Mouse (Mus musculus) testis, postnatal 14 days (tissue): ENCODE measurements at regions not wholly inside any gene's neighbourhood (a gene's known extent, or its start where the extent isn't known, plus 50 kb on each side); places are given as distances from the start of the nearest gene placed in this dataset.

Experiments used
- DNase-seq: peaks from one replicate; pipeline ENCODE4 v3.0.0; 2021; ENCODE audit warnings: low spot score

DNA sequence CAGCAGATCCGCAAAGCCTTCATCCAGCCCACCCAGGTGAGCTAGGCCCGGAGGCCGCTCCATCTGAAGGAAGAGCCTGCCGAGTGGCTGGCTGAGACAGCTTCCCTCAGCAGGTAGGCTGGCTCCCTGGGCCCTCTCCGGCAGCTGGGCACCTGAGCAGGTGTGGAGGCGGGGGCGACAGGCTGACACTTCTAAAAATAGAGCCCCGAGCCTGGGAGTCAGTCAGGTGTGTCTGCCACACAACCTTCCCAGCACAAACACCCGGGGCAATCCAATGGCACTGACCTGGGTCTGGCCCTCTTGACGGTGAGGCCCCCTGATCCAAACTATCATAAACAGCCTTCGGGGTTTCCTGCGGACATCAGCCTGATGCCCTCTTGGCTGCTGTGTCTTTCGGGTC, 58.5 kb downstream of the Zfp36l2 start:
- no peak for DNase-seq

DNA sequence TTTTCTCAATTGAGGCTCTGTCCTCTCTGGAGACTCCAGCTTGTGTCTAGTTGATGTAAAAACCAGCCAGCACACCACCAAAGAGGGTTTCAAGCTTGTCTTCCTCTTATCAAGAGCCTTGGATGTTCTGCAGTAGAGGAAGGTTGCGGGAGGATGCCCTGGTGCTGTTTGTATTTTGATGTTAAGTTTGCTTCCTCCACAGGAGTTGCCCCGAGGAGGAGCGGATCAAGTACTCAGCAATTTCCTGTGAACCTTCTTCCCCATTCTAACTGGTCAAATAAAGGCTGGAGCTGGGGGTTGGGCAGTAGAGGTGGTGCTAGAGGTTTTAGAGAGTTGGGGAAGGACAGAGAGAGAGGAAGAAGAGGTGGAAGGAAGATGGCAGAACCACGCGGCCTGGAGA, 59.5 kb downstream of the Zfp36l2 start:
- DNase-seq: no peak

DNA sequence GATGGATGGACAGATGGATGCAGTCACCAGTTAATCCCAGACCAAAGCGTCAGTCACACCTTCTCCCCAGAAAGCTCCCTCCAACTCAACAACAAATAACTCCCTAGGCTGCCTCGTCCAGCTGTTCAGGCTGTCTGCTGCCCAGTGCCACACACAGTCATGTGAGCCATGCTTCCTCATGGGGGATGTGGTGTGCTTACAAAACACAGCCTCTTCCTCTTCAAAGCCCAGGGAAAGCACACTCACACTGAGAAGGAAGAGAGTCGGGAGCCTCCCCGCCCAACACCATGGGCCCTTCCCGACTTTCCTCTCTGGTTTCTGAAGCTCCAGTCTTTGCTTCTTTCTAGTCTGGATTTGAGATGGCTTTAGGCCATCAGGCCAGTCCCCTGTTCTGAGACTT, 61.6 kb downstream of the Zfp36l2 start:
- no peak for DNase-seq

DNA sequence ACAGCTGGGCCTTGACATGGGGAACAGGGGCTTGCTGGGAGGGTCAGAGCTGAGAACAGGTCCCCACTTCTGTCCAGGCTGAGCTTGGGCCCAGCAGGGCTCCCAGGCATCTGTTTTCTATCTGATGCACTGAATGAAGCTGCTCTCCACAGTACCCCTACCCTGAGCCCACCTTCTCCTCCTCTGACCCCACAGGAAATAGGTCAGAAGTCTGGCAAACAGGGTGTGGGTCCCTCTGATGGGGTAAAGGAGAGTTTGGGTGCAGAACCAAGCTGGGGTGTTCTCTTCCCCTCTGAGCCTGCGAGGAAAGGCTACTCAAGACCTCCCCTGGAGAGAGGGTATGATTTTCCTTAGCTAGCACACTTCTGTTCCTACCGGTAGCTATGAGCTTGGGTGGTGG, 64.6 kb downstream of the Zfp36l2 start:
- no peak for DNase-seq

DNA sequence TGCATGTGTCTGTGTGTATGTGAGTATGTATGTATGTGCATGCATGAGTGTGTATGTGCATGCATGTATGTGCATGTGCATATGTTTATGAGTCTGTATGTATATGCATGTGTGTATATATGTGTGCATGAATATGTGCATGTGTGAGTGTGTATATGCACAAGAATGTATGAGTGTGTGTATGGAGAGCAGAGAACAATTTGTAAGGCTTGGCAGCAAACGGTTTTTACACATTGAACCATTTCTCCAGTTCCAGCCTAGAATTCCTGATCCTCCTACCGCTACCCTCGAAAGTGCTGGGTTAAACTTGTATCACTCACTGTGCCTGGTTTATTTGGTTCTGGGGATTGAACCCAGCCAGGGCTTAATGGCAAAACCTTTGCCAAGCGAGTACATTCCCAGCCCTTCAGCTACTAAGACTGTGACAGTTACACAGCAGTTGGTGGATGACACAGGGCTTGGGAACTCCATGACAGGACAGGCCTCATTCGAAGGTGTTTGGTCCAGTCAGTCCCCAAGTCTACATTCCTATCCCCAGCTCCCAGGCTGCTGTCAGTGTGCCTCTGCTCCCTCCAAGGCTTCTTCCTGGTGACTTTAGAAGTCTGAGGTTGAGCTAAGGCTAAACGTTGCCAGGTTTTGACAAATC, 65.1 kb downstream of the Zfp36l2 start:
- DNase-seq: no peak

DNA sequence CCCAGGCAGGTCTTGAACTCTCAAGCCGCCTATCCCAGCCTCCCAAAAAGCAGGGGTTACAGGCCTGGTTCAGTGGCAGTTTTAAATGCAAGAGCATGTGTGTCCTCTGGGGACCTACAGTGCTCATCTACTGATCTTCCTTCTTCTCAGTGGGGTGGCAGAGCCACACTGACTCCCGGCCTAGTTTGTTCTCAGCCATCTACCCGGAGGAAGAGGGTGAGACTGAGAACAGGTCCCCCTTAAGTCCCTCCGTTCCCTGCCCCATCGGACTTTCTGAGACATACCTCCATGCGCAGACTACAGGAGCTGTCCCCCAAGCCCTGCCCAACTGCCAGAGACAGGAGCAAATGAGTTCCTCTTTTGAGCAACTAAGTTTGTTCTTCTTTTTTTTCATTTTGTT, 66.5 kb downstream of the Zfp36l2 start:
- no peak for DNase-seq

DNA sequence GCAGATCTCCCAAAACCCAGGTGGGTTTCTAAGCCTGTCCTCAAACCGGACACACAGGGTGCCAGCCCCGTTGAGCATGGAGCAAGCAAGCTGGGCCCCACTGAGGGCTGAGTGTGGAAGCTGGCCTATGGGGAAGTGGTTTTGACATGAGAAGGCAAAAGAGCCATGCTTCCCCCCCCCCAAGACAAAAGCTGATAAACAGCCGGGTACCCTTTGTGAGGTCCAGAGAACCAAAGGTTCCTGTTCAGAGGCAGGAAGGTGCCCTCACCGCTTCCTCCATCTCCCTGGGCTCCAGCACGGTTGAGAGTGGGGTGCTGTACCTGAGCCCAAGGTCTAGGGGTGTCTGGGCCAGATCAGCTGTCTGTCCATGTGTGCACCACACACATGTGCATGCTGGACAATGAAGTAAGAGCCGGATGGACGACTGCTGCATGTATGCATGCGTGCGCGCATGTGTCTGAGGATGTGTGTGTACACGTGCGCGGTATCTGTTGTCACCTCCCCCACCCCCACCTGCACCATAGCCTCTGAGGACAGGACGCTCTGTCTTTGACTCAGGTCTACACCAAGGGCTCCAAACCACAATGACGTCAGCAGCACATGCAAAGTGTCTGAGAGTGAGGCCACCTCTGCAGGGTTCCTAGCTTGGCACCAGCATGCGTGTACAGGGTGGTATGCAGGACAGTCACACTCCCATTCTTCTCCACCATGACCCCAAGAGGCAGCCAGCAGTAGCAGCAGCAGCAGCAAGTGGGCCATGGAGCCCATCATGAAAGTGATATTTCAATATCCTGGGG, 68.3 kb downstream of the Zfp36l2 start:
- DNase-seq: no peak

DNA sequence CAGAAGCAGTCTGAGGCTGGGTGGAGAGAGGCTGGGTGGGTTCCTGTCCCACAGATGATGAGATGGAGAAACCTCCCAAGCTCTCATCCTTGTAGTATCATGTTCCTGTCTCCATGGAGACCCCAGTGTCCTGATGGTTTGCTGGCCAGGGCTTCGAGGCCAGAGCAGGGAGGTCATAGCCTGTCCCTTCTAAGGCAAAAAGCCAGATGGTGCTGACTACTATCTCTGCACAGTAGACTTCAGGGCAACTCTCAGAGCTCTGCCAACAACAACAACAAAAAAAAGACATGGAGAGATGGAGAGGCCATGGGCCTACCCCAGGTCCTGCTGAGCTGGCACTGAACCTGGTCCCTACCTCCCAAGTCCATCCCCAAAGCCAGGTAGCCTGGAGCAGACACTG, 69.0 kb downstream of the Zfp36l2 start:
- DNase-seq: no peak

DNA sequence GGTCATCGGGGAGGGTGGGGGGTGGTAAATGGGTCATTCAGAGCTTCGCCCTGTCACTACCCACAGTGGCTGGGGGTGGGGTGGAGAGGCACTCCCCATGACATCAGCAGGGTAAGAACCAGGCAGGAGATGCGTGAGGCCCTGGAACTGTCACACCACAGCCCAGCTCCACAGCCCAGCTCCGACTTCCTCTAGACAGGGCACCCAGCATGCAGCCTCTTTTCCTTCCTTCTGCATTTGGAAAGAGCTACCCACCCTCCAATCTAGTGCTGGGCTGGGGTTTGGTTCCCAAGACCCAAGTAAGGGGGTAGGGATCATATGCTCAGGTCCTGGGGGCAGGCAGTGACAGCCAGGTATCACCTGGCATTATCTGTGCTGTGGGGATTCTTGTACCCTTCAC, 69.5 kb downstream of the Zfp36l2 start:
- DNase-seq: no peak

DNA sequence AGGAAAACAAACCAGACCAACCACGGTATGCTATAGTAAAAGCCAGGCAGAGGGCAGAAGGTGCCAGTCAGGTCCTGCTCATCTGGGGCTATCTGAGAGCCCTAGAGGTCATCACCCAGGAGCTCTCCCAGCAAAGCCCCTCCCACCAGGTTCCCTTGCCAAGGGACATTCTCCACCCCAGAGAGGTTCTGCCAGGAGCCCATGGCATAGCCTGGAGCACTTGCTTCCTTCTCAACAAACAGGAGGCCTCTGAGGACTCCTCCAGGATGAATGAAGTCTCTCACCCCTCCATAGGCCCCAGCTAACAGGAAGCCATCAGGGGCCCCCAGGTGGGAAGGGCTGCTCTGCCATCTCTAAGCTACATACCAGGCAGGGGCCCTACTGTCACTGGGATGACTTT, 70.0 kb downstream of the Zfp36l2 start:
- no peak for DNase-seq

DNA sequence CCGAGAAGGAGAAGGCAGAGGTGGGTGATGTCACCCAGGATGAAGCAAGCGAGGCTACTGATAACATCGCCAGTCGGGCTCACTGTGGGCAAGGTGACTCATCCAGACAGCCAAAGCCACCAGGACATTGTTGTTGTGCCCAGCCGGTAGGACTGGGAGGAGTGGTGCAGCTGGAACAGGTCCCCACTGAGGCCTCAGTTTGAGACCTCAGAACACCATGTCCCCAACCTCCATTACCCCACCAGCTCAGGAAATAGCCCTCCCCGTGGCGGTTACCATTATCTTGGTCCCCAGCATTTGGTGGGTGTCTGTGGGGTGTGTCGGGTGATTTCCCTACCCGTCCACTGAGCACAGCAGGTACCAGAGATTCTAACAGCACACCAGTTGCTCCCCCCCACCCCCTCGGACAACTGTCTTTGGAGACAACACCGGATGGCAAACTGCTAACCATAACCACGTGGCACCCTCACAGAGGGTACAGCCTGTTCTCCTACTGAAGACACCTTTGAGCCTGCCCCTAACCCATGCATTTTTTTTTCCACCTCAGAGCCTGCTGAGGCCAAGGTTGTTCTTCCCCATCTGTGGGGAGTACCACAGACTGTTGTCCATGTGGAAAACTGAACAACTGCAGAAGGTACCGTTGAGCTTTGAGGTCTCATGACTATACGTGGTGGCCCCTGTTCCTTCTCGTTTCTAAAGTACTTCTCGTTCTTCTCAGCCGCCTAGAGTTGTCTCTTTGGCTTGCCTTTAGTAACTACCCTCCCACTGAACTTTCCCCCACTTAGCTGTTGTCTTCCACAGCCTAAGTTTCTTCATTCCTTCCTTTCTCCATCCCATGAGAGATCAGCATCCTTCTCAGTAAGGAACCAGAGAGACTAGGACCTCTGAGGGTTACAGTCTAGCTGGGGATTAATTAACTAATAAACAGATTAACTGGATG, 71.1 kb downstream of the Zfp36l2 start:
- DNase-seq: no peak

DNA sequence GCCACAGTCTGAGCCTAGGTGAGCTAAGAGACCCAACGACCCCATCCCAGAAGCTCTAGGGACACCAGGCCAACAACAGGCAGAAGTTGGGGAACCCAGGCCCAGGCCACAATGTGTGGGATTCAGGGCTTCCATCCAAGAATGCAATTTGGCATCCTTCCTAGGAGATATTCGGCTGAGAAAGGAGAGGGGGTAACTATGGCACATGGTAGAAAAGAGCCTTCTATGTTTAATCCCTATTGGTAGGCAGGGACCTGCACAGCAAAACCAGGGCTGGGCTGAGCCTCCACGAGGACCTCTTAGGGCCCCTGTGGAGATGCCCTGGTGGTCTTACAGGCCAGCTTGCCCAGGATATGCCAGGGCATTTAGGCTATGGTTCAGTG, 71.8 kb downstream of the Zfp36l2 start:
- no peak for DNase-seq

DNA sequence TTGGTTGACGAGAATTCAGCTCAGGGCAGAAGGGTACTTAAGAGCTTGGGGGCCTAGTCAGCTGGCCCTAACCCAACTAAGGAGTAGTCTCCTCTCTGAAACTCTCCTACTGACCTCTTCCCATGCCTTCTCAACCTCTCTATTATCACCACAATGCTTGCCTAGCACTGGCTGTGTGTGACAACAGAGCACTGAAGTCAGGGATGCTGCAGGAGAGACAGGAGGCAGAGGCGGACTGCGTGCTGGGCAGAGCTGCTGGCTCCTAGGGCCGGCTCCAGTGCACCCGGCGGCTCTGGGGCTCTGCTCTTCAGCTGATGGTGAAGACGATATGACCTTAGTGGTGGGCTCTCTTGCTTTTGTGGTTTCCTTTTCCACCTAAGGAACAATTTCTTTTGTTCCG, 72.6 kb downstream of the Zfp36l2 start:
- no peak for DNase-seq

DNA sequence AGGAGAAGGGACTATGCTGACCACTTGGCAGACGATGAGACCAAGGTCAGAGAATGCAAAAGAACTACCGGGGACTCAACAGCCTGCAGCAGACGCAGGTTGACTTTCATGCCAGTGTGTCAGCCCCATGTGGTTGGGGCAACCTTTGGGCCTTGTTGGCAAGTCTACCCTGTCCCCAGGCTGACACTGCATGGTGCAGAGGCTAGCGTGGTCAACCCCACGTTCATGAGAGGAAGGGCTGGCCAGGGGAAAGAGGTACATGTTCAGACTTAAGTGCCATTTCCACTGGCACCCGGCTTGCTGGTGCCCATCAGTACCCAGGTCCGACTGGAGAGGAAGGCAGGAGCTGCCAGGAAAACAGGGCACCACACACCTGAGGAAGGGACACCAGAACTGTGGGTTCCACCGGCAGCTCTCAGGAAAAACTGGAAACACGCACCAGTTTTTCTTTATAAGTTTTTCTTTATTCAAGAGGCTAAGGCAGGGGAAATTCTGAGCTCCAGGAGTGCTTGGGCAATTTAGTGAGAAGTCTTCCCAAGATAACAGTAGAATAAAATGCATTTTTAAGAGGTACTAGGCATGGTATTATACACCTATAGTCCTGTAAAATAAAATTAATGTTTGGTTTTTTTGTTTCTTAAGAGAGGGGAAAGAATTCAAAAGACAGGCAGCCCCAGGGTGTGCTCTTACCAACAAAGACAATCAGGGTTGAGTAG, 73.3 kb downstream of the Zfp36l2 start:
- DNase-seq: no peak

DNA sequence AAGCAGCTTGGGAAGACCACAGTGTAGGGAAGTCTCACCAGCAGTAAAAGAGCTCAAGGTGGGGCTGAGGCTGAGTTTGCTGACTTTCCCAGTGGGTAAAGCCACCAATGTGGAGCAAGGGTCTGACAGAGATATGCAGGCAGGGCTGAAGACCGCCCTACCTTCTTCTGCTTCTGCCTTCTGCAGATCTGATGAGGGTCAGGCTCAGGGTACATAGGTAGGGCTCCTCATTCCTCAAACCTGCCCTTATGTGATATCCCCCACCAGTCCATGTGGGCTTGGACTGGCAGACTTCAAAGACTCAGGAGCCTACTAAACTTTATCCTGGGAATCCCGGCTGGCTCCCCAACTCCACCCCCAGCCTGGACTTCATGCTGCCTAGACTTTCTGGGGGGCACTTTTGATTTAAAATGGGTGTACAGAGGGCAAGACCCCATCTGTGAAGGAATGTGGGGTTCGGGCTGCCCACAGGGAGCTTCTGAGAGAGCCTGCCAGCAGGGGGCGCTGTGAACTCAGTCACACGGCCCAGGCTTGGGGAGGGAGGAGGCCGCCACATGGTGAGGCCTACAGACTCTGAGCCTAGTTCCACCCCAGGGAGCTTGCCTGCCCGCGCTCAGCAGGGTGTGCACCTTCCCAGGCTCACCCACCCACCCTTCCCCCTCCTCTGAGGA, 74.0 kb downstream of the Zfp36l2 start:
- DNase-seq: peak; percentile 81

DNA sequence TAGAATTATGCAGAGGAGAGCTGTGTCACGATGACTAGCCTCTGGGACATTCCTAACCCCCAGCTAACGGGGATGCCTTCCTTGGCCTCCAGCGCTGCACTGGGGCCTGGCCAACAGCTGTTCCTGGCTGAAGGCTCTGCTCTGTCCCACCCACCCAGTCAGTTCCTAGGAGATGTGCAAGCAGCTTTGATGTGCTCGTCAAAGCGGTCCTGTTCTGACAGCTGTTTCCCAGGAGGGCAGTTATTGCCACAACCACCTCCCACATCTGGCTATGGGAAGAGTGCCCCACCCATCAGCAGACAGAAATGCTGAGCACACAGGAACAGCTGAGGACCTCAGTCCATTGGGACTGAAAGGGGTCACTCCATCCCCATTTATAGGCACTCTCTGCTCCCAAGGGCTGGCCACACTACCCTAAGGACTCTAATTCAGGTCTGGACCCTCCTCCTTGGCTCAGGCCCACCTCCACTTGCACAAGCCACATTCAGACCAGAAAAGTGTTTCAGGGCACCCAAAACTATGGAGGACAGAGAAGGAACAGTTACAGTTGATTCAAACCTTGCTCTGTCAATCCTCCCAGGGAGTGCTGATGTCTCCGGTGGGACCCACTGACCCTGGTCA, 75.2 kb downstream of the Zfp36l2 start:
- peak; percentile 67 for DNase-seq

DNA sequence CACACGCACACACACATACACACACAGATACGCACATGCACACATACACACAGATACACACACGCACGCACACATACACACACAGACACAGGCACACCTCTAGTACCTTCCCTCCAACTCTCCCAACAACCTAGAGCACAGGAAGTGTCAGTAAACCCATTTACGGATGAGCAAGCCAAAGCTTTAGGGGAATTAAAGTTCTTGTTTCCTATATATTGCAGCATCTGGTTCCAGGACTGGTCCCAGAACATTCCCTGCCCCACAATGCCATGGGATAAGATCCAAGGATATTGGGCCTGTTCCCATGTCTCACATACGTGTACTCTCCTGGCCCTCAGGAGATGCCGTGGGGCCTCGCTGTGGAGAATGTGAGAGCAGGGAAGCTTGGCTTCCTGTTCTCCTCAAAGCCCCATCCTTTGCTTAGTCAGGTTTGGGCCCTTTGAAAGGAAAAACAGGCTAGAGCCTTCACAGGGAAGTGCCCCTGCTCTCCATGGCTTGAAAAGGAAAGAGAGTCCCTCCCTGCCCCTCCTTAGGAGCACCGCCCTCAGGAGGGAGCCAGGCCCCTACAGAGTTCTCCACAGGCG, 75.9 kb downstream of the Zfp36l2 start:
- DNase-seq: no peak

DNA sequence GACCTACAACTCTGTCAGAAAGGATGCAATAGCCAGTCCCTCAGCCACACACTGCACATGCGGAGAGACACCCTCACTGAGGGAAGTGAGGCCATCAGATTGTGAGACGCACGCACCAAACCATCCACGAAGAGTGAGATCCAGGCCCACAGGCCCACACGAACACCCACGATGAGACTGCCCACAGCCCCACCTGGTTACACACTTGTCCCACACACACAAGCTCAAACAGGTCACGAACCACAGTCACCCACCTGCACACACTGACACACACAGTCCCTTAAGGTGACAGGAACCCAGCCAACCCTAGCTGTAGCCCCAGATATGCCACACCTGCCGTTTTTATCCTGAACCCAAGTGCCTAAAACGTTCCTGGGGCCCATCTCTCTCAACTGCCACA, 76.8 kb downstream of the Zfp36l2 start:
- no peak for DNase-seq

DNA sequence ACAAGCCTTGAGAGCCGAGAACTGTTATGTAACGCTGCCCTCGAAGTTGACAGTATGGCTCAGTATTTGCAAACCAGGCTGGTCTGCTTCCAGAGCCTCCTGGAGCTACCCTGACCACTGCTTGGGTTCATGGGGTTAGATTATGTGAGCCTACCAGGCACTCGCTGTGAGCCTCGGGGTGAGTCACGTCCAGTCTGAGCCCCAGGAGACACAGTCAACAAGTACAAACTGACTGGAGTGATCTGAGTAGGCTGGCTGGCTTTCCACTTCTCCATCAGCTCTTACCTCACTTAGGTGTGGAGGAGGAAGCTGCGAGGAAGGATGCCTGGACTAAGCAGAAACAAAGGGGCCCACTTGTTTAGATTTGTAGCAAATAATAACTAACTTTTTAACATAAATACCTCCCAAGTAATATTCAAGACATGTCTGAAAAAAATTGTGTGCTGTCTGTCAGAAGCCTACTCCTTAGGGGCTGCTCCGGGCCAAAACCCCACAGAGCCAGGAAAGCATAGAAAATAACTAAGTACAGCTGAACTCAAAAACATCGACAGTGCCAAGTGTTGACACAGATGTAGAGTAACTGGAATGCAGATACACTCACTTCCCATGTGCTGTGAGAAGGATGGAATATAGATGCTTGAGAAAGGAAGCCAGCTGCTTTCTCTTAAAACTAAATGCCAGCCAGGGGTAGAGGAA, 77.6 kb downstream of the Zfp36l2 start:
- no peak for DNase-seq
